Mouse (Mus musculus): Measurements from ENCODE around the gene Piwil1.
"Not testable (repeated sequence)": the region's sequence is repeated elsewhere in the genome, so short reads cannot be mapped to it uniquely, and the experiment has no call there.

Piwil1 gene

DNA sequence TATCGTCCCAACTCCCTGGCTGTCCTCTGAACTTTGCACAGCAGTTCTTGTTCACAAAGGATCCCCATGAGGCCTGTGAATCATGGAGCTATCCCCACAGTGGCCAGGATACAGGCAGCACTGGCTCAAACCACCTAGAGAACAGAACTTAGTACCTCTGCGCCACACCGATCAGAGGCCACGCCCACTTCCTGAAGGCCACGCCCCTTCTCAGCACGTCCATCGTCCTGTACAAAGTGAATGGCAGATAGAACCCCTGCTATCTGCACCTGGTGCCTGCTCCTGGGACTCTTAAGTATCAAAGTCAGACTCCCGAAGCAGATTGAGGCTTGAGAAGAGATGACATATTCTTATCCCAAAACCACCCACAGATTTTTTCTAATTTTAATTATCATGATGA is 8.3 kb downstream of the Piwil1 start:
- peak; percentile 59 for DNase-seq (ENCODE audit: low spot score)

DNA sequence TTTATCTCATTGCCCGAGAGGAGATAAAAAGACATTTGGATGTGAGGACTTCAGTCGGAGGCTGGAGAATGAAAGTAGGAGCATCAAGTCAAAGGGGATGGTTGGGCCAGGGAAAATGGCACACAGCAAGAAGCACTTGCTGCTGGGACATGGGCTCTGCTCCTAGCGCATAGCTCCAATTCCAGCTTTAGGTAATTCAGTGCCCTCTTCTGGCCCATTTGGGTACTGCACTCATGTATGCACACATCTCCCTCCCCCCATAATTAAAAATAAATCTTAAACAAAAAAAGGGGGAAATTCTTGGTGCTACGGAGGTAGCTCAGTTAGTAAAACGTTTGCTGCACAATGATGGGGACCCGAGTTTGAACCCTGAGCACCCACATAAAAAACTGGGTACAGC is 9.5 kb downstream of the Piwil1 start:
- no peak for DNase-seq (ENCODE audit: low spot score)

DNA sequence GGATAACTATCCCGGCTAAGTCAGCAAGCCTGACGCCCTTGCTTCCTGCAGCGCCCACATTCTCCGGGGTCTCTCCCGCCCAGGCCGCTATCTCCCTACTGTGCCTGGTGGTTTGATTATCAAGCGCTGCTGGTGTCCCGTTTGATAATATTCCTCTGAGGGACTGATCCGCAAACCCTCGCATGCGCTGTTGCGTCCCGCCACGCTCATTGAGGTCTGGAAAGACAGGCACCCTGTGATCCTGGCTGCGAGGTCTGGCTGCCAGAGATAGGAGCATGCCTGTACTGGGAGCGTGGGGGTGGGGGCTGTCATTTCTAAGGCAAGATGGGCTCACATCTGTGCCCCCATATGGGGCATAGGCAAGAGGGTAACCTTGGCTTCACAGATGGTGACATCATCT is 12.8 kb downstream of the Piwil1 start:
- DNase-seq (ENCODE audit: low spot score), result no peak

DNA sequence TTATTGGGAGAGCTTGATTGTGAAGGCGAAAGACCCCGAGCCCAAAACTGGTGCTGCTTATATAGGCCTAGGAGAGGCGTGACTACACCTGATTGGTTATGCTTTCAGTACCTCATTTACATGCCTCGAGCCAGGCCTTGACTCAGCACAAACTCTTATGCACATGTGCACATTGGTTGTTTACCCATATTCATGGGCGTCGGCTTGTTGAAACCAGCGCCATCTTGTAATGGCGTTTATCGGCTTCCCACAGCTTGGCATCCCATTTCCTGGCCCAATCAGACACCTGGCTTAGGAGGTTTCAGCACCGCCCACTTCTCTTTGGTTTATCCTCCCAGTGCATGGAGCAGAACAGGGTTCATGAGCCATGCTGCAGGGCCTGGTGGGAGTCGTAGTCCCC is 18.1 kb downstream of the Piwil1 start:
- DNase-seq (ENCODE audit: low spot score), result not testable (repeated sequence)

DNA sequence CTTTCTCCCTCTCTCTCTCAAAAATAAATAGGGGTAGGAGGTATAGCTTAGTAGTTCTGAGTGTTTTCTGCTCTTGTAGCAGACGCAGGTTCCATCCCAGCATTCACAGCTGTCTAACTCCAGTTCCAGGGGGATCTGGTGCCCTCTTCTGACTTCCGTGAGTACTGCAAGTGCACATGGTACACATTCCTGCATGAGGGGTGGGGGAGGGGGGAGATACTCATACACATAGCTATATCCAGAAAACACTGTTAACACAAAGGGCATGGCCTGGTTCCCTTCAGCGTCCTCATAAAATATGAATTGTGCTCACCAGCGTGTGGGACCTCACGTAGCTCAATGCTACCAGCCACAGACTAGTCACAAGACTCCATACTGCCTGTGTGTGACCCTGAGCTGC is 27.0 kb downstream of the Piwil1 start:
- DNase-seq (ENCODE audit: low spot score), result no peak

DNA sequence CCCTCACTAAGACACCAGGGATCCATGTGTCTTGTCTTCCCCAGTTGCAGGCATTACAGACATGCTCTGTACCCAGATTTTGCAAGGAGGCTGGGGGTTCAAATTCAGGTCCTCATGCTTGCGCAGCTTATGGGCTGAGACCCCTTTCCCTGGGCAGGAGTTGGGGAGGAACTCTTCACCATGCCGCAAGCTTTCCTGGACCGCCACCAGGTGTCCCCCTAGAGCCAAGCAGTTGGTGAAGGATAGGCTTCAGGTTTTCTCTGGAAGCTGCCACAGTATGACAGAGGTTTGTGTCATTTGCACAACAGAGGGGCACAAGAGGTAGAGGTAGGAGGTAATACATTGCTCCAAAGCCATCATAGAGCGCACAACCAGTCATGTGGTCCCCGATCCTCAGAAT is 28.3 kb downstream of the Piwil1 start:
- no peak for DNase-seq (ENCODE audit: low spot score)

DNA sequence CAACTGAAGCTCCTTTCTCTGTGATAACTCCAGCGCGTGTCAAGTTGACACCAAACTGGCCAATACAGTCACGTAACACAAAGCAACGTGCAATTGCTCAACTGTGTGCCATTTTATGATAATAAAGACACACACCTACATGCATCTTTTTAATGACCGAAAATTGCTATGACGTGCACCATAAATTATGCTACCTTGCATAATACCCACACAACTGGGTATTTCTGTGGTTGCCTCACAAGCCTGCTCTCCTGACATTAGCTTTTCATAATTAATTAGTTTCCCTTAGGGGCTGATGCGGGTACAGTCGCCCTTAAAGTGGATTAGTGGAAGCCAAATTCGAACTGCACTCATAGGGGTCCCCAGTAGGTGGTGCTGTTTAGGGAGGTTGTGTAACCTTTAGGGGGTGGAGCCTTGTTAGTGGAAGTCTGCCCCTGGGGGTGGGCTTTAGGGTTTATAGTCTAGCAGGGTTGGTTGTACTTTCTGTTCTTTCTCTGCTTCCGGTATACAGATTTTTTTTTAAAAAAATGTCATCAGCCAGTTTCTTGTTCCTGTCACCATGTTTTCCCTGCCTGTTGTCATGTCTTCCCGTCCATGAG is 30.2 kb downstream of the Piwil1 start:
- DNase-seq (ENCODE audit: low spot score), result no peak

DNA sequence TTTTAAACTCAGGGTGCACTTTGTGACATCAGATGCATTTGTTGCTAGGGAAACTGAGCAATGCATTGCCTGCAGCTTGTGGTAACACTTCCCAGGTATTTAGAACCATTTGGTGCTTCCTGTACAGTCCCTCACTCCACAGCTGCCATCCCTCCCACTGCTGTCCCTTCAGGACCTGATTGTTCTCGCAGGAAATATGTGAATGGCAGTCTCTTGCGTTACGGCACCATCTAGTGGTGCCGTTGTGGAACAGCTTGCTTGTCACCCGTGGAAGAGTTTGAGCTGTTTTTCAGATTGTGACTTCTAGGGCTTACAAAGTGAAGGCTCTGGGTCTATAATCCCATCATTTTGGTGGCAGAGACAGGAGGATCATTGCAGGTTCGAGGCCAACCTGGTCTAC is 31.6 kb downstream of the Piwil1 start:
- no peak for DNase-seq (ENCODE audit: low spot score)

DNA sequence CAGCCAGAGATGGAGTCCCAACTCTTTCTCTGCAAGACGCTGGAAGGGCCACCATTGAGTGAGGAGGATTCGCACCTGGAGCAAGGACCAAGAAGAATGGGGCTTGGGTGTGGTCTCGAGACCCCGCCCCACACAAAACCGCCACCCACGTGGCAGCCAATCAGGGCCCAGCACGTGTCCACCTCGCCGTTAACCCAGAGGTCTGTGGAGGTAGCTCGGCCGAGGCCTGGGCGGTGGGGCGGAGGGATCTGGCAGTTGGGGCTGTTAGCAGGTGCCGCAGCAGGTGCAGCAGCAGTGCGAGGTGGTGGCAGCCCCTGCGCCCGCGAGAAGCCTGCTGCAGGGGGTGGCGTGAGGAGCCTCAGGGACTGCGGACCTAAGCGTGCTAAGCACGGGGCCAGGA is 33.6 kb downstream of the Piwil1 start:
- DNase-seq (ENCODE audit: low spot score), result peak; percentile 76

DNA sequence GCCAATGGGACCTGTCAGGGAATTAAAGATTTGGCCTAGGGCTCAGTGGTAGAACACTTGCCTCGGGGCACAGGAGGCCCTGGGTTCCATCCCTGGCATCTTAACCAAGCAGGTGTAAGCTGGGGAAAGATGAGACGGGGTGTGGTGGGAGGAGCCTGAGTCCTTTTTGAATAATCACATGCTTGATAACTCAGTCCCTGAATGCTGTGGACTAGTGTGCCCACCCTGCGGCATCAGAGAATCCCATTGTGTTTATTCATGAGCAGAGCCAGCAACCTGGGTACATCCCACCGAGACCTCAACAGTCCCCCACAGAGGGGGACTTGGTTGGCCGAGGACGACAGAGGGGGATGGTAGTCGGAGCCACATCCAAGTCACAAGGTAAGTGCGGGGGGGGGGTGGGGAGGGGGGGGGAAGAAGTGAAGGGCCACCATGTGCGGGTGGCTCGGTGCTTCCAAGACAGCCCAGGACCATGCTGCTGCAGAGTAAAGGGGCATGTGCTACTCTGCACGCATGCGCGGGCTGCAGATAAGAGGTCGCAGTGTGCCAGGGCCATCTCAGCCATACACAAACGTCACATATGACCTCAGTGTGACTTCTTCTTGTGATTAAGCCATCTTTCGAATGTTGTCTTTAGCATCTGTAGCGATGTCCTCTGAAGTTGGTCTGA is 37.0 kb downstream of the Piwil1 start:
- no peak for DNase-seq (ENCODE audit: low spot score)

DNA sequence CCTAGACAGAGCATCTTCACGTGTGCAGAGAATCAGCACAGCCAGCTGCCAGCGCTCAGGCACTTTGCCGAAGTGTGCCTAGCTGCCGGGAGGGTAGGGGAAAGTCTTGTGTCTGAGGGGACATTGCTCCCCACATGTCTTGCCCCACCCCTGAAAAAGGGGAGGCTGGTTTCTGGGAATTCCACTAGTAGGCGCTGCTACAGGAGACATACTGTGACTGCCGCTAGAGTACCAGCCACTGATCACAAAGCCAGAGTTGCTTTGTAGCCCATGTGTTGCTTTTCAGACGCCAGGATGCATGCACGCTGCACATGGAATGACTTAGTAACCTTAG is 37.5 kb downstream of the Piwil1 start:
- DNase-seq (ENCODE audit: low spot score), result no peak

DNA sequence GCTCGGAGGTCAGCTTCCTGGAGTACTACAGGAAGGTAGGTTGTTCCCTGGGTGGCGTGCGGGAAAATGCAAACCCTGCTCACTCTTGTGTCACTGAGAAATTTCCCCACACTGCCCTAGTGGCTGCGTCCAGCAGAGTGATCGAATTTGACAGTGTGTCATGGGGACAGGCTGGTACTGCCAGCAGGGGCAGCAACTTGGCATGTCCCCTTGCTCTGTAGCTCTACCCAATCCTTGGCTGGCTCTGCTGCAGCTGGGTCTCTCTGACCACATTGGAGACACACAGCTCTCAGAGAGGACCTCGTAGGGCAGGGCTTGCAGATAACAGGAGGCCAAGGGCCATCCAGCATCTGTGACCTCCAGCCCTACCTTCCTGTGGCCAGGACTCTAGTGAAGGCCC is 42.0 kb downstream of the Piwil1 start:
- no peak for DNase-seq (ENCODE audit: low spot score)

DNA sequence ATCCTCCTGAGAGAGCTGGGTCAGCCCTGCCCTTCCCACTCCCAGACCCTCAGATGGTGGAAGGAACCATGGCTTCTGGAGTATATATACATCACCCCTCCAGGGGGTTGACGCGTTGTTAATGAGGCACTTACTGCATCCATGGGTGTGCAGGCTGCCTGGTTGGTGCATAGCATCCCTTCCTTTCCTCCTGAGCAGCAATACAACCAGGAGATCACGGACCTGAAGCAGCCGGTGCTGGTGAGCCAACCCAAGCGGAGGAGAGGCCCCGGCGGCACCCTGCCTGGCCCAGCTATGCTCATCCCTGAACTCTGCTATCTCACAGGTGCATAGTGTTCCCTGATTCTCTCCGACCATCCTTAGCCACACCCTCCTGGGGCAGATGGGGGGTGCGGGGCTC is 42.9 kb downstream of the Piwil1 start:
- no peak for DNase-seq (ENCODE audit: low spot score)

DNA sequence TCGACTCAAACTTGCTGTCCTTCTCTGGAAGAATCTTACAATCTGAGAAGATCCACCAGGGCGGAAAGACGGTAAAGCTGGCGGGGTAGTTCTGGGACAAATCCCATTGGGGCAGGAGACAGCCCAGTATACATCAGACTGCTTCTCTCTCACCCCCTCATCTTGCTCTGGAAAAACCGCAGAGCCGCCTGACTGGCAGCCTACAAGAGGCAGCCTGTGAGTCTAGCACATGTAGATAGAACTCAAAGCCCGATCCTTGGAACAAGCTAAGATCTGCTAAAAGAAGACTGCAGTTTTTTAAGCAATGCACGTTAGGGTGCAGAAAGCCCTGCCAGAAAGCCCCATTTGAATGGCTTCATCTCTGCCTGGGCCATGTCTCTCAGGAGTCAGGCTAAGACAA is 43.9 kb downstream of the Piwil1 start:
- DNase-seq (ENCODE audit: low spot score), result no peak

DNA sequence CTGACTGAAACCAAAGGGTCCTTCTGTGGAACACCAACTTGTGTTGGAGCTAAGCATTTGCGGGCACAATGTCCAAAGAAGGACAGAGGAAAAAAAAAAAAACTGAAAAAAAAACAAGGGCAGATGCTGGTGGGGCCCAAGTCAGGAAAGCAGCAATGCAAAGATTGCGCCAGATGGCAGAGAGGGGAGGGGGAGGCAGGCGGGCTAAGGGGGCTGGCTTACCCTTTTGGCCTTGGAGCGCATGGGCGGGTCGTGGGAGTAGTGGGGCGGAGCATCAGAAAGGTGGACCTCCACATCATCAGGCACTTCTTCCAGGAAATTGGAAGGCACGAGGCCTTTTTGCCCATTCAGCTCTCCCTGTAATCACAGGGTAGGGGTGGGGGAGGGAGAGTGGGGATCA is 58.8 kb downstream of the Piwil1 start:
- DNase-seq (ENCODE audit: low spot score), result no peak

DNA sequence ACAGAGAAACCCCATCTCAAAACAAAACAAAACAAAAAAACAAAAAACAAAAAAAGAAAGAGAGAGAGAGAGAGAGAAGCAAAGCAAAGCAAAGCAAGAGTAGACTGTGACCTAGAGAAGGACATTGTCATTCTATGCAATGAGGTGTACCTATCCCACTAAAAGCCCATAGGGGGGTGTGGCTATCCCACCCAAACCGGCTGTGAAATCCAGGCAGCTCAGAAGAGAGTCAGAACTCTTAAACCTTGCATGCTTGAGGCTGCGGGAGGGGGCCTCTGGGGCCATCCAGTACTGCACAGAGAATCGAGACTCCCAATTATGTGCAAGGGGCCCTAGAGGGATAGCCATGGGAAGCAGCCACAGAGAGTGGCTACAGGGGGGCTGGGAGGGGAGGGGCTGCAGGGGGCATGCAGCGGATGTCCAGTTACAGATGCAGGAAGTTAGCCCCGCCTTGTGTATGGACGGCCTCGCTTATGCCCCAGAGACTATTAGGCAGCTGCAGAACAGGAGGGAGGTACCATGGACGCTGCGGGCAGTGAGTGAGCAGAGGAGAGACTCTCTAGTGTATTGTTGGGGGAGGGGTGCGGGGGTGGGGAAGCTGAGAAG is 66.8 kb downstream of the Piwil1 start:
- DNase-seq (ENCODE audit: low spot score), result no peak

DNA sequence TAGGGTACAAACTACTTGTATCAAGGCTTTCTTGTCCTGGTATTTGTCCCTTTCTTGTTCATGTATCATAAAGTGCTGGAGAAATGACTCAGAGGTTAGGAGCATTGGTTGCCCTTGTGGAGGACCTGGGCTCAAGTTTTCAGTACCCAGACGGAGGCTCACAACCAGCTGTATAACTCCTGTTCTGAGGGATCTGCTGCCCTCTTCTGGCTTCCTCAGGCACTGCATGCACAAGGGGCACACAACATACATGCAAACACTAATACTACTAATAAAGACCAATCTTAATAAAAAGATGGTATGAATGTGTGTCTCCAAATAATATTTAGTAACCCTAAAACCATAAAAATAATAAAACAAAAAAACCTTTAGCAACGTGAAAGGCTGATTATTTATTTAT is 74.1 kb downstream of the Piwil1 start:
- no peak for DNase-seq (ENCODE audit: low spot score)

DNA sequence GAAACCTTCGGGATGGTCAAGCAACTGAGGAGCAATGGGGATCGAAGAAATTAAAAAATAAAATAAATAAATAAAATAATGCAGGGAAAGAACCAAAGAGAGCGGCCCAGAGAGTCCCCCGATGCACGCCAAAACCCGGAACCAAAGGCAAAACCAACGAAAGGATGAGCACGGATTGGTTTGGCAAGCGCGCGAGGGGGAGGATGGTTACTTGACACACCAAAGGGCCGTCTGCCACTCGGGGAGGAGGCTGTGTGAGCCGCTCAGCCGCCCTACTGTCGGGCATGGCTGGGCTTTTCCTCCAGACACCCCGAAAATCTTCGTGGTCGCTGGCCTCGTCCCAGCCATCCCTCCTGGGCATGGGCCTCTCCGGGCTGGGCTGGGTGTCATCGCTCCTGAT is 79.3 kb downstream of the Piwil1 start:
- peak; percentile 74 for DNase-seq (ENCODE audit: low spot score)

DNA sequence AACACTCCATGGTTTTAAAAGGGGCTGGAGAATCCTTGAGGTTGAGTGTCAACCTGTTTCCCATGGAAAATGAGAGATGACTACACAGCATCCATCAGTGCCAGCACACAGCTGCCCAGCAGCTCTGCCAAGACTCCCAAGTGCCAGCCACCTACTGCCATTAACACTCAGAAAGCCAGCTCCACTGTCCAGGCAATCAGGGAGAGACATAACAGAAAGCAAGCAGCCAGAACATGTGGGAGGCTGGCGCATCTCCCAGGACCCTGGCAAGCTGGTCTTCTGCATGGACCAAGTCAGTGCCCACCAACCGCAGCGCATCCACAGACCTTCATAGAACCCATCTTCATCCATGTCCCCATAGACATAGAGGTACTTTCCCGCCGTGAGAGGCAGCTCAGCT is 98.3 kb downstream of the Piwil1 start:
- DNase-seq (ENCODE audit: low spot score), result no peak
